ENCODE assay signal across 14 mouse cellular contexts in the genomic region with DNA sequence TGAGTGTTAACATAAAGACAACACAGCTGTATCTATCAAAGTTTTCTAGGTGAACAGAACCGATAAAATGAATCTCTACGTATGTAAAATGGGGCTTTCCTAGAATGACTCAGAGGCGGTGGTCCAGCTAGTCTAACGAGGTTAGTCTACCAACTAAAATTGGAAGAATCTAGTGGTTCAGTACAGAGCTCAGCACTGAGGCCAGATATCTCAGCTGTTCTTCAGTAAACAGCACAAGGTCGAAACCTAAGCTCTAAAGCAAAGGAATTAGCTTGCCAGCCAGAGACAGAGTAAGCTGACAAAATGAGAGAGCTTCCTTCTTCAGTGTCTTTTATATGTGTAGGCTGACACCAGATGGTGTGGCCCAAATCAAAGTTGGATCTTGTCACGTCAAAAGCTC. TPM values are rescaled to one million over a fixed set of nuclear protein-coding genes. Genes with fewer than 3 reads are reported as not detected.
DNase-seq lines count a peak whose midpoint lies in the region; ATAC-seq lines count a peak whose summit lies in the region.
"Had no signal": no experiment of that assay in that cellular context is flagged by ENCODE, and none has a peak within 500 bp of the region (broad histone marks: within the 10 kb centered on the region; RNA-seq: fewer than 3 reads in every experiment).

No protein-coding gene starts in this region.

- H3K4me2 ChIP-seq in intestine, embryonic 14.5 days (ENCODE audit: low read length), result peak overlapping the region; percentile 56
- H3K4me2 ChIP-seq in intestine, embryonic 16.5 days (ENCODE audit: low read depth, low read length), result no peak overlapping the region
- peak overlapping the region; percentile 61 for H3K4me2 ChIP-seq in hindbrain, embryonic 12.5 days (replicated peaks)
- peak overlapping the region; percentile 64 for H3K4me2 ChIP-seq in midbrain, embryonic 13.5 days (replicated peaks)

- H3K9ac ChIP-seq in intestine, embryonic 14.5 days (ENCODE audit: low read length), result no peak overlapping the region
- H3K9ac ChIP-seq in intestine, embryonic 16.5 days (ENCODE audit: low read depth, low read length), result no peak overlapping the region
- no peak overlapping the region for H3K9ac ChIP-seq in hindbrain, embryonic 12.5 days
- H3K9ac ChIP-seq in midbrain, embryonic 13.5 days (replicated peaks), result no peak overlapping the region

- H3K36me3 ChIP-seq in intestine, embryonic 14.5 days (ENCODE audit: control insufficient read depth, insufficient read depth, low read length), result no peaks in the 10 kb centered on the region
- H3K36me3 ChIP-seq in intestine, embryonic 16.5 days (ENCODE audit: control insufficient read depth, insufficient read depth, low read length), result no peaks in the 10 kb centered on the region
- peaks cover 13% of the 10 kb centered on the region for H3K36me3 ChIP-seq in hindbrain, embryonic 12.5 days
- peaks cover 6% of the 10 kb centered on the region for H3K36me3 ChIP-seq in midbrain, embryonic 13.5 days
- H3K36me3 ChIP-seq: G1E had no signal

- 0 out of 2 replicates have a peak, but pooled peaks cover 6% of the 10 kb centered on the region for H3K9me3 ChIP-seq in intestine, embryonic 14.5 days (ENCODE audit: control insufficient read depth, low read length)
- H3K9me3 ChIP-seq in intestine, embryonic 16.5 days (ENCODE audit: control insufficient read depth, low read length), result no peaks in the 10 kb centered on the region
- H3K9me3 ChIP-seq in hindbrain, embryonic 12.5 days (replicated peaks), result peaks cover 17% of the 10 kb centered on the region
- peaks cover 14% of the 10 kb centered on the region for H3K9me3 ChIP-seq in midbrain, embryonic 13.5 days

- ATAC-seq in intestine, embryonic 14.5 days (replicated peaks; ENCODE audit: low FRiP score, low TSS enrichment, low read depth), result no peak
- ATAC-seq in intestine, embryonic 16.5 days, result no peak
- ATAC-seq in hindbrain, embryonic 12.5 days (ENCODE audit: low FRiP score), result no peak
- no peak for ATAC-seq in midbrain, embryonic 13.5 days

- H3K4me3 ChIP-seq in intestine, embryonic 14.5 days (ENCODE audit: low read depth, low read length), result peak overlapping the region; percentile 71; the same call in 1 of the 2 replicates
- no peak overlapping the region for H3K4me3 ChIP-seq in intestine, embryonic 16.5 days (ENCODE audit: low read length)
- no peak overlapping the region for H3K4me3 ChIP-seq in hindbrain, embryonic 12.5 days
- peak overlapping the region; percentile 70 for H3K4me3 ChIP-seq in midbrain, embryonic 13.5 days (replicated peaks)

- H3K27me3 ChIP-seq in intestine, embryonic 14.5 days (replicated peaks; ENCODE audit: control insufficient read depth, insufficient read depth, low read length), result no peaks in the 10 kb centered on the region
- no peaks in the 10 kb centered on the region for H3K27me3 ChIP-seq in intestine, embryonic 16.5 days (replicated peaks; ENCODE audit: control insufficient read depth, insufficient read depth, low read length)
- H3K27me3 ChIP-seq in hindbrain, embryonic 12.5 days, result no peaks in the 10 kb centered on the region
- H3K27me3 ChIP-seq in midbrain, embryonic 13.5 days, result no peaks in the 10 kb centered on the region

- H3K4me1 ChIP-seq in intestine, embryonic 14.5 days (replicated peaks; ENCODE audit: control insufficient read depth, insufficient read depth, low read length), result peaks cover 6% of the 10 kb centered on the region
- H3K4me1 ChIP-seq in intestine, embryonic 16.5 days (ENCODE audit: control insufficient read depth, insufficient read depth, low read length), result peaks cover 13% of the 10 kb centered on the region
- peaks cover 19% of the 10 kb centered on the region for H3K4me1 ChIP-seq in hindbrain, embryonic 12.5 days
- H3K4me1 ChIP-seq in midbrain, embryonic 13.5 days (replicated peaks), result peaks cover 19% of the 10 kb centered on the region

- no peak for DNase-seq in intestine, embryonic 14.5 days (ENCODE audit: low spot score)
- DNase-seq in MN1 (ENCODE audit: low spot score), result peak; percentile 22
- no peak for DNase-seq in right cerebral cortex, postnatal 36 days (ENCODE audit: low spot score in 2 of 2)
- no peak for DNase-seq in embryo, embryonic 9.5 days (ENCODE audit: extremely low spot score)
- DNase-seq in urinary bladder, adult 18-20 months (ENCODE audit: low spot score in 2 of 2), result no peak
- DNase-seq: adrenal gland, postnatal 14 days; thymus, postnatal 25 days had no signal

- H3K27ac ChIP-seq in intestine, embryonic 14.5 days (ENCODE audit: low read depth), result no peak overlapping the region
- no peak overlapping the region for H3K27ac ChIP-seq in intestine, embryonic 16.5 days (ENCODE audit: low read length)
- H3K27ac ChIP-seq in hindbrain, embryonic 12.5 days, result no peak overlapping the region
- peak overlapping the region; percentile 9; the same call in 1 of the 2 replicates for H3K27ac ChIP-seq in midbrain, embryonic 13.5 days

- WGBS in intestine, embryonic 14.5 days, result 69% methylated on average over 6 of the region's 6 CpGs
- 69% methylated on average over 6 of the region's 6 CpGs for WGBS in intestine, embryonic 16.5 days
- 88% methylated on average over 6 of the region's 6 CpGs for WGBS in hindbrain, embryonic 12.5 days
- 78% methylated on average over 6 of the region's 6 CpGs for WGBS in midbrain, embryonic 13.5 days

RNA-seq across cellular contexts. Expression of a gene that starts 57.2 kb away (rescaled TPM):
- not detected in 2 replicates for polyA plus RNA-seq in intestine, embryonic 14.5 days (2014; fragmentation: Nextera tagmentation; extraction: Ambion mirVana)
- not detected in 2 replicates for polyA plus RNA-seq in intestine, embryonic 16.5 days (2015; fragmentation: Nextera tagmentation; extraction: Ambion mirVana)
- polyA plus RNA-seq in hindbrain, embryonic 12.5 days (2016; fragmentation: Nextera tagmentation; extraction: Ambion mirVana), result not detected in 2 replicates
- not detected in 2 replicates for polyA plus RNA-seq in midbrain, embryonic 13.5 days (2015; fragmentation: Nextera tagmentation; extraction: Ambion mirVana)
- polyA plus RNA-seq: erythroblast, embryonic 14.5 days; G1E; lung, embryonic 16.5 days; small intestine, adult 2 months had no signal

Comparison
In these comparisons a context has a peak if more than half of its experiments do, and no peak if none do; other contexts are left out.
1. H3K4me3 ChIP-seq: peak in intestine, embryonic 14.5 days (single experiment) and midbrain, embryonic 13.5 days (single experiment); none in intestine, embryonic 16.5 days (single experiment) and hindbrain, embryonic 12.5 days (single experiment).